Mouse (Mus musculus) lung, adult 10 weeks (tissue): ENCODE measurements around the gene Slc35d2. TPM values are rescaled to one million over a fixed set of nuclear protein-coding genes. Genes with fewer than 3 reads are reported as not detected.

ENCODE experiments used
- polyA plus RNA-seq: library from polyadenylated mRNA; stranded (reverse); fragments of 350-450 nt; fragmentation: Illumina TruSeq; extraction: RNeasy Lipid Tissue Mini Kit (QIAGEN cat#74804); gene quantifications from one replicate; pipeline ENCODE4 v1.2.3, GENCODE M21; 2014; ENCODE audit warnings: low read depth, low replicate concordance; ENCODE audit not compliant: insufficient read depth

Slc35d2 gene
- 4.5 TPM for polyA plus RNA-seq

DNA sequence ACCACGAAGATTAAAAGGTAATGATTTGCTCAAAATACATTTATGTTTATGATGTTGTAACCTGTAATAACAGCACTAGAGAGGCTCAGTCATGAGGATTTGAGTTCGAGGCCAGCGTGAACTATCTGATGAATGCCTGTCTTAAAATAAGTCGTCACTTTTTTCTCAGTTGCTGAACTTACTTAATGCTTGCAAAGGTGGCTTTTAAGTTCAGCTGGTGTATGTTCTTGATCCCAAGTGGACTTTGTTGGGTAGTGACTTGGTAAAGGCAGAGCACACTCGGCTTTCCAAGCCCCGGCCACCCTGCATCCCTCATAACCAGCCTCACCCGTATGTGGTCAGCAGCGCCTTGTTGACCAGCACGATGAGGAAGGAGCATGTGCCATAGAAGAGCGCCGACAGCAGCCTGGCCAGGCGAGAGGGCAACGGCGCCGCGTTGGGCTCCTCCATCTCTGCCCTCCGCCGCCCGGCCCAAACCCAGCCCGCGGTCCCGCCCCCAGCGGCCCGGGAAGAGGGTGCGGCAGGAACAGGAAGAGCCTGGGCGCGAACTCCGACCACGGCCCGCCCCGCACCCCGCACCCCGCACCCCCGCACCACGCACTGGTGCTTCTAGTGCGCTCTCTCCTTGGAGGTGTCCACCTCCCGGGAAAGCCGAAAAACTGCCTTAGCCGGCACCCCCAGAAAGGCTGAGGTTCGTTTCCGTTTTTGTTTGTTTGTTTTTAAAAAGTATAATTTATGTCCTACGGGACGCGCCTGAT lies at the start of gene Slc35d2:
Gene Slc35d2, minus strand, starts transcription at position 511 of the 758 bp plus-strand sequence.

DNA sequence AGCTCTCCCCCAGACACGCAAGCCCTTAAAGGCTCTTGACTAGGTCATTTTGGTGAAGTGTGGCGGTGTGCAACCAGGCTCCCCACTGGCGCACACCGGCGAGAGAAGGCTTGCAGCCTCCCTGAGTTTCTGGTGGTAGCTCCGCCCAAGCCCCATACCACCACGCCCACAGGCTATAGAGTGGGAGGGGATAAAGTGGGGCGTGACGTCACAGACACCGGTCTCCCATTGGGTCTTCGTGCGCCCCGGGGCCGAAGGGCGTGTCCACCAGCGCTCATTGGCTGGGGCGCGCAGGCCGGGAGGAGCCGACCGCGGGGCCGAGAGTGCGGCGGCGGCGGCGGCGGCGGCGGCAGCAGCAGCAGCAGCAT lies 32.4 kb upstream of the Slc35d2 start, which contains the start of gene Habp4:
Gene Habp4, plus strand, starts transcription at position 277 of the 368 bp plus-strand sequence.

DNA sequence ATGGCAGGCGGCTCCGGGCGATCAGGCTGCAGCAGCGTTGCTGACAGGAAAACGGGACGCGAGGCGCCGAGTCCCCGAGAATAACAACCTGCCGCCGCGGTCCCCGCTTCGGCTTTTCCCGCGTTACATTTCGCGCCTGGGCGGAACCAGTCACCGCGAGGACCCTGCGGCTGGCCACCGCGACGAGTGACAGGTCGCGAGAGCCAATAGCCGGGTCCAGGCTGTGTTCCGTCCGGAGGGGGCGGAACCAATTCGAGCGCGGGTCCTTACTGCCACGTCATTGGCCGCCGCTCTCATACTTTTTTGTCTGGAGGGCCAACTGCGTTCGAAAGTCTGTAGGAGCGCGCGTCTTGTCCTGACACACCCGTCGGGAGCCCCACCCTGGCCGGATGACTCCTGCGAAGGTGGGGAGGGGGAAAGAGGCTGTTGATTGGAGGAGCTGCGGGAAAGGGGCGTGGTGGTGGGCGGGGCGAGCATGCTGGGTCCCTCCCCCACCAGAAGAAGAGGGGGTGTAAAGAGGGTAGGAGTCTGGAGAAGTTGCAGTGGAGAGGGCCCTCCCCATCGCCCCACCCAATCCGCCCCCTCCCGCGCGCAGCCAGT lies 24.0 kb upstream of the Slc35d2 start, which contains the start of gene Zfp367:
Gene Zfp367, minus strand, starts transcription at position 120 of the 600 bp plus-strand sequence.

DNA sequence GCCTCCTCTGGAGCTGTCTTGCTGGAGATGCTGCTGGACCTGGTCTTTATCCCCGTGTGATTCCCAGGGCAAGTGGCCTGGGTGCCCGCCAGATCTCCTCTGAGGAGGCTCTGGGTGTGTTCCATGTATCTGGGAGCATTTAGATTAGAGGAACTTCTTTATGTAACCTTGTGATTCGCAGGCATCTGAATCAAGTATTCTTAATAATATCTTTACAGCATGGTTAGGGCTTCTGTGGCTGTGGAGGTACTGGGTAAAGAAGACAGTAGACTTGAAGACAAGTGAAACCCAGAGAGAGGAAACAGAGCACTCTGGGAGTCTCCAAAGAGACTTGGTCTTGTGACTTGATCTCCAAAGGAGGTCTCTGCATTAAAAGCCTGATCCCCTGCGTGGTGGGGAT lies 40.0 kb downstream of the Slc35d2 start, which contains the start of gene Hsd17b3:
Gene Hsd17b3, minus strand, starts transcription at position 101 of the 400 bp plus-strand sequence.

Other genes with a start within 250 kb of the Slc35d2 start
- not detected for gene Hsd17b3, start 40.1 kb downstream of the Slc35d2 start, polyA plus RNA-seq
- 13.8 TPM for gene Zfp367, start 23.8 kb upstream of the Slc35d2 start, polyA plus RNA-seq
- 24.6 TPM for gene Habp4, start 32.5 kb upstream of the Slc35d2 start, polyA plus RNA-seq
- 2.9 TPM for gene Cdc14b, start 145.9 kb upstream of the Slc35d2 start, polyA plus RNA-seq
- 49.4 TPM for gene Aaed1, start 183.3 kb upstream of the Slc35d2 start, polyA plus RNA-seq
- 197 TPM for gene Ctsl, start 241.5 kb upstream of the Slc35d2 start, polyA plus RNA-seq